Mouse (Mus musculus): ENCODE measurements at regions not wholly inside any gene's neighbourhood (a gene's known extent, or its start where the extent isn't known, plus 50 kb on each side); places are given as distances from the start of the nearest gene placed in this dataset.

DNA sequence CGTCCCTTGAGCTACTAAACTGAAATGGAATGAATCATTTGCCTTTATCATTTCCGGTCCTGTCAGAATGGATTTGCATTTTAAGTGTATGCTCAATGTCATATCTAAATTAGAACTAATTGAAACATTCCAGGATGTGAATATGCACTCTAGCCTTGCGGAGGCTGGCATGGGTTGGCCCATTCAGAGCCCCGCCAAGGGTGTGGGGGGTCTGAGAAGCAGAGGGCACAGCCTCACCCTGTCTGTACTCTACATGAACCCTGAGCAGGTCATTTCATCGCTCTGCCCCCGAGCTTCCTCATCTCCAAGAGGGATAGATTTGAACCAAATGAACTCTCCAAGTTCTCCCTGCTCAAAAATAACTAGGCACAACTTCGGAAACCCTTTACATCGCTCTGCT lies 250.1 kb upstream of the Cdh5 start:
- no peak for TF ChIP-seq CTCF (IDR thresholded peaks at IDR 0.05; ENCODE audit: control insufficient read depth, insufficient read depth, insufficient replicate concordance, low read depth, low read length)
- TF ChIP-seq POLR2A (IDR thresholded peaks at IDR 0.05; ENCODE audit: control insufficient read depth, low read depth, low read length), result no peak

Measured in testis, adult 2 months (tissue).